18 mouse cellular contexts compared by ENCODE assay signal in the genomic region with DNA sequence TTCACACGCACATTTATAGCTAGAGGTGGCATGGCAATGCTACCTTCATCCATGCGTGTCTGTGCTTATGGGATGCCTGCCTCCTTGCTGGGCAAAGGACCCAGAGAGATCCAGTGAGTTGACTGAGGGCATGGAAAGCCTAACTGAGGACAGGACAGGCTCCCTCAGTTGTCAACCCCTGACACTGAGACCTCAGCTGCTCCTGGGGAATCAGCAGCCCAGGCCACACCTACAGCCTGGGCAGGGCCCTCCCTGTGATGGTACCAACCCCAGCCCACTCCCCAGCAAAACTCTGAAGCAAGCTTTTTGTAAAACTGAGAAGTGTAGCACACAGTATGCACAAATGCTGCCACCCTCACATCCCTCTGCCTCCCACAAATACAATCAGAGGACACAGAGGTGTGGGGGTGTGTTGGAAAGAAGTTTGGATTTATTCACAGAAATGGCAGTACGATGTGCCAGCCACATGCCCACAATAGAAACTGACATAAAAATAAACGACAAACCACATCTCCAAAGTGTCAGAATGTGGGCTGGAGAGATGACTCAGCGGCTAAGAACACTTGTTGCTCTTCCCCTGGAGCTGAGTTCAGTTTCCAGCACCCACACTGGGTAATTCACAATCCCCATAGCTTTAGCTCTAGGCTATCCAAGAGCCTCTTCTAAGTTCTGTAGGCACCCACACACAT.
DNase-seq lines count a peak whose midpoint lies in the region; ATAC-seq lines count a peak whose summit lies in the region.
"Had no signal": no experiment of that assay in that cellular context is flagged by ENCODE, and none has a peak within 500 bp of the region (broad histone marks: within the 10 kb centered on the region; RNA-seq: fewer than 3 reads in every experiment).

No protein-coding gene starts in this region.

- WGBS in kidney, embryonic 15.5 days = 79% methylated on average over 5 of the region's 5 CpGs

- H3K27me3 ChIP-seq in kidney, embryonic 15.5 days = no peaks in the 10 kb centered on the region
- H3K27me3 ChIP-seq: embryonic facial prominence, embryonic 12.5 days; heart, embryonic 15.5 days; liver, embryonic 13.5 days; midbrain, embryonic 13.5 days; neural tube, embryonic 12.5 days; Patski had no signal

- H3K4me2 ChIP-seq in kidney, embryonic 15.5 days = no peak overlapping the region
- H3K4me2 ChIP-seq: embryonic facial prominence, embryonic 12.5 days; heart, embryonic 15.5 days; liver, embryonic 13.5 days; midbrain, embryonic 13.5 days; neural tube, embryonic 12.5 days had no signal

- DNase-seq in right cerebral cortex, adult 18-20 months = peak; percentile 85
- no peak for DNase-seq in right cerebral cortex, postnatal 4 days
- peak; percentile 68 to 79 for DNase-seq in left cerebral cortex, postnatal 14 days (ENCODE audit: low spot score in 2 of 2)
- DNase-seq in spleen, postnatal 36 days (ENCODE audit: low spot score in 2 of 2) = no peak
- DNase-seq in adrenal gland, postnatal 14 days = no peak
- no peak for DNase-seq in testis, postnatal 14 days (ENCODE audit: low spot score)
- DNase-seq: cerebellum, postnatal 14 days; gastrocnemius, postnatal 25 days; liver, embryonic 13.5 days; lung, postnatal 14 days; thymus, postnatal 4 days had no signal

- H3K36me3 ChIP-seq in kidney, embryonic 15.5 days = no peaks in the 10 kb centered on the region
- H3K36me3 ChIP-seq: embryonic facial prominence, embryonic 12.5 days; heart, embryonic 15.5 days; liver, embryonic 13.5 days; midbrain, embryonic 13.5 days; neural tube, embryonic 12.5 days had no signal

- H3K9me3 ChIP-seq in kidney, embryonic 15.5 days (replicated peaks) = no peaks in the 10 kb centered on the region
- H3K9me3 ChIP-seq: embryonic facial prominence, embryonic 12.5 days; heart, embryonic 15.5 days; midbrain, embryonic 13.5 days; neural tube, embryonic 12.5 days had no signal

- H3K27ac ChIP-seq in kidney, embryonic 15.5 days = no peak overlapping the region
- H3K27ac ChIP-seq: embryonic facial prominence, embryonic 12.5 days; heart, embryonic 15.5 days; liver, embryonic 13.5 days; midbrain, embryonic 13.5 days; neural tube, embryonic 12.5 days had no signal

- ATAC-seq in hematopoietic stem cell, adult 5-6 weeks (replicated peaks in 1 of 2; ENCODE audit: insufficient read depth in 1 of 2, low FRiP score in 2 of 2, low TSS enrichment in 1 of 2, low read depth in 1 of 2, poor library complexity in 2 of 2, severe bottlenecking in 2 of 2) = peak; percentile 47 to 64; a peak in 3 of 4 replicates
- no peak for ATAC-seq in kidney, embryonic 15.5 days (replicated peaks; ENCODE audit: low FRiP score)
- ATAC-seq: midbrain, embryonic 13.5 days; Patski had no signal

- no peak overlapping the region for H3K4me3 ChIP-seq in kidney, embryonic 15.5 days (replicated peaks)
- H3K4me3 ChIP-seq: embryonic facial prominence, embryonic 12.5 days; heart, embryonic 15.5 days; liver, embryonic 13.5 days; midbrain, embryonic 13.5 days; neural tube, embryonic 12.5 days had no signal

- intact Hi-C loops in left cerebral cortex, postnatal 14 days (cut with DNase I) = no loop called here

- no peaks in the 10 kb centered on the region for H3K4me1 ChIP-seq in kidney, embryonic 15.5 days
- H3K4me1 ChIP-seq: embryonic facial prominence, embryonic 12.5 days; heart, embryonic 15.5 days; liver, embryonic 13.5 days; neural tube, embryonic 12.5 days had no signal

- H3K9ac ChIP-seq in kidney, embryonic 15.5 days = no peak overlapping the region
- H3K9ac ChIP-seq: embryonic facial prominence, embryonic 12.5 days; heart, embryonic 15.5 days; liver, embryonic 13.5 days; midbrain, embryonic 13.5 days; neural tube, embryonic 12.5 days had no signal

Comparison
In these comparisons a context has a peak if more than half of its experiments do, and no peak if none do; other contexts are left out.
1. DNase-seq: peak in right cerebral cortex, adult 18-20 months (single experiment) and left cerebral cortex, postnatal 14 days (2 of 2); none in right cerebral cortex, postnatal 4 days (single experiment), spleen, postnatal 36 days (0 of 2), adrenal gland, postnatal 14 days (single experiment) and testis, postnatal 14 days (single experiment).